Mouse (Mus musculus) liver, adult (tissue): ENCODE measurements around the gene Nhs.

ENCODE experiments used
- GATA4 ChIP-seq: IDR thresholded peaks from 2 replicates; pipeline ENCODE4 v1.6.1; 2014; ENCODE audit warnings: mild to moderate bottlenecking, low read length; ENCODE audit not compliant: insufficient replicate concordance

Nhs gene

GRCm38 (mm10) chrX:161976376-161976775 is 183.2 kb downstream of the Nhs start:
- no peak for TF ChIP-seq GATA4

- TF ChIP-seq GATA4: no peak
Measured at GRCm38 (mm10) chrX:161973572-161973971, 186.0 kb downstream of the Nhs start.

GRCm38 (mm10) chrX:161972723-161973122 is 186.8 kb downstream of the Nhs start:
- TF ChIP-seq GATA4: no peak

GRCm38 (mm10) chrX:161971961-161972502 is 187.5 kb downstream of the Nhs start:
- no peak for TF ChIP-seq GATA4

DNA sequence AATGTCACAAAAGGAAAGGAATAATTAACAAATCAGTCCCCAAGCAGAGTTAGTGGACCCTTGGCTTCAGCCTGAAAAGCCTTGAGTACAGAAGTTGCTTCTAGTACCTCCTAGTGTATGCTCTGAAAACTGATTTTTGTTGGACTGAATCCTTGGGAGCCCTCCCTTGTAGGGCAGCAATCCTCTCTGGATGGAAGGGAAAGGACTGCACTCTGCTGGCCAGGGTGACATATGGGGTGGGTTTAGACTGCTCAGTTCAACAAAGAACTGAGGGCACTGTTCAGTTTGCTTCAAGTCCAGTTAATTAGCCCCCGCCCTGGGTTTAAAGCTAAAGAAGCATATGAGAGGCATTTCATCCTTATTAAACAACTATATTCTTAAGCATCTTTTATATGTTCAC is 188.4 kb downstream of the Nhs start:
- no peak for TF ChIP-seq GATA4

- TF ChIP-seq GATA4: no peak
Measured at GRCm38 (mm10) chrX:161967692-161968091, 191.8 kb downstream of the Nhs start.

DNA sequence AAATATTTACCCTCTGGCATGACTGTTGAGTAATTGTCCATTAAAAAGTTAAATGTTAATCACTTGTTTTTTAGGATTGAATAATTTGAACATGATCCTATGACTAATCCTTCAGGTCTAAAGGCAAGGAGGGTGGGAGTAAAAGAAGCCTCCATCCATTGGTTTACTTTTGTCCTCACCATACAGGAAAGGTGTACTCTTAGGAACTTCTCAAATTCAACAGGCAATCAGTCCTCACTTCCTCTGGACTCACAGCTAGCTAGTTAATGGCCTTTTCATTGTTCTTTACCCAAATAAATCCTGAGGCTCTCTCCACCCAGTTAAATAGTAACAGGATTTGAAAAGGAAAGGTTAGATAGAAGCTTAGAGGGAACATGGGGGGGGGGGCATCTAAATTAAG is 196.2 kb downstream of the Nhs start:
- no peak for TF ChIP-seq GATA4

DNA sequence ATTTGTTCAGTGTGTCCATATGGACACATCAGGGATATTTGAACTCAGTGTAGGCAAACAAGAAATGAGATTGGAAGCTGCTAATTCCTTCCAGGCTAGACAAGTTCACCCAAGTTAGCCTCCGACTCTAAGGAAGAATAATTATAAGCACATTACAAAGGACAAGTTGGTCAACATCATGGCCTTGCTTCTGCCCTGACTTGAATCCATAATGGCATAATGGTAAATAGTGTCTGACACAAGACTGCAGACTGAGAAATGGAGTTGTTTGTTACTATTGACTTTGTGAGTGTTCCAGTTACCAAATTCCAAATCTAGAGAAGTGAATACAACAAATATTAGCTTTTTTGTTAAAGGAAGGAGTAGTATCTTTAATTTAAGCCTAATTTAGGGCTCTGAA is 196.7 kb downstream of the Nhs start:
- no peak for TF ChIP-seq GATA4

GRCm38 (mm10) chrX:161961756-161962155 is 197.8 kb downstream of the Nhs start:
- TF ChIP-seq GATA4: no peak

DNA sequence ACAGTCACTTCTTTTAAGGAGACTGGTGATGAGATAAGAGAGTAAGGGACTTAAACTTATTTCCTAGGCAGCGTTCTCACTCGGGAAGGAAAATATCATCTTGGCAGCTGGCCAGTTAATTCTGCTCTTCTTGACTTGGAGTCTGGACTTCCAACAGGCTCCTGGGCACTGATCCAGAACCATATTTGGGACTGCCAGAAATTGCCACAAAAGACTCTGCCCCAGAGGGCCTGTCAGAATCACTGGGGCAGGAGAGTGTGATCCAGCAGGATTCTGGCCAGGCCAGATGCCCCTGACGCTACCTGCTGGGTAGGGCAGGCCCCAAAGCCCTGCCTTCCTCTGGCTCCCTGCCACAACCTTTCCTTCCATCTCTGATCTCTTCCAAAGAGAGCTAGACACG is 198.4 kb downstream of the Nhs start:
- TF ChIP-seq GATA4: no peak

DNA sequence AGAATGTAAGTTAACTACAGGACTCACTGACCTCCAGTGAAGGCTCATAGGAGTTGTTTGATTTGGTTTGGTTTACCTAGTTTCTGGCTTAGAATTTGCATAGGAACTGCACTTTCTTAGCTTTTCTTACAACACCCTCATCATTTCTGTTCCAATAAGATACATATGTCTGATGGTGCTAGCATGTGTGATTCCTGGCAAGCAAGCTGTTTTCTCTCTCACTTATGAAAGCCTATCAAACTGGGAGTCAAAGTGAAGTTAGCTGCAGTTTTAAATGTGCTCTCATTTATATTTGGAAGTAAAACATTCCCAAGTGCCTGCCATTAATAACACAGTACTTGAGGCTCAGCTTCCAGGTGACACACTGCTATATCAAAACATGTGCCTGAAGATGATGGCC is 207.2 kb downstream of the Nhs start:
- TF ChIP-seq GATA4: no peak

- TF ChIP-seq GATA4: no peak
Measured at GRCm38 (mm10) chrX:161943098-161943680, 216.3 kb downstream of the Nhs start.

DNA sequence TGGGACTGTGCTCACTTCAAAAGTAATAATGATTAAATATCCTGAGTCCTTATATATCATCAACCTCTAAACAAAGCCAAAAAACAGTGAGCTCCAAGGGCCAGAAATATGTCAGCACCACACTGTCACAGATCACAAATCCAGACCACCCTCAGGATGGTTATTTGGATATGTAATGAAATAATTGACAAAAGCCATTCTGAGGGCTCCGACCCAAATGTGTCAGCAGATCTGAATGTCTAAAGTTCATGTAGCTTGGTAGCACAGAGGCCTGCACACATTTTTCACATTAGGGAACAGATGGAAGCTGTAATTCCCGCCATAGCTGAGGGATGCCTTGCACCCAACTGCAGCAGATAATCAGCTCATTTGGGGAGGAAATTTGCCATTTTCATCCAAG is 218.8 kb downstream of the Nhs start:
- no peak for TF ChIP-seq GATA4

DNA sequence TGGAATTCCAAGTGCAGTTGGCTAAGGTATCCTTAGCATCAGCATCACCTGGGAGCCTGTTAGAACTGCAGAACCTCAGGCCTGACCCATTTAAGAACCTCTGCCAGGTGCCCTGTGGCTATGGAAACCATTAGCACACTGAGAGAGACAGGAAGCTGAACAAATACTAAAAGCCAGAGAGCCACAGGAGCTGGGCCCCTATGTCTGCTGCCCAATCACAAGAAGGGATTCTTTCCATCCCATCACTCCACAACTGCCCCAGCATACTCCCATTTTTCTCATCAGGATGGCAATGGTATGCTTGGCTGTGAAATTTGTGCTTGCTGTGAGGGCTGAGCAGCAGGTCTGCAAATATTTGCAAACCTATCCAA is 232.9 kb downstream of the Nhs start:
- no peak for TF ChIP-seq GATA4

DNA sequence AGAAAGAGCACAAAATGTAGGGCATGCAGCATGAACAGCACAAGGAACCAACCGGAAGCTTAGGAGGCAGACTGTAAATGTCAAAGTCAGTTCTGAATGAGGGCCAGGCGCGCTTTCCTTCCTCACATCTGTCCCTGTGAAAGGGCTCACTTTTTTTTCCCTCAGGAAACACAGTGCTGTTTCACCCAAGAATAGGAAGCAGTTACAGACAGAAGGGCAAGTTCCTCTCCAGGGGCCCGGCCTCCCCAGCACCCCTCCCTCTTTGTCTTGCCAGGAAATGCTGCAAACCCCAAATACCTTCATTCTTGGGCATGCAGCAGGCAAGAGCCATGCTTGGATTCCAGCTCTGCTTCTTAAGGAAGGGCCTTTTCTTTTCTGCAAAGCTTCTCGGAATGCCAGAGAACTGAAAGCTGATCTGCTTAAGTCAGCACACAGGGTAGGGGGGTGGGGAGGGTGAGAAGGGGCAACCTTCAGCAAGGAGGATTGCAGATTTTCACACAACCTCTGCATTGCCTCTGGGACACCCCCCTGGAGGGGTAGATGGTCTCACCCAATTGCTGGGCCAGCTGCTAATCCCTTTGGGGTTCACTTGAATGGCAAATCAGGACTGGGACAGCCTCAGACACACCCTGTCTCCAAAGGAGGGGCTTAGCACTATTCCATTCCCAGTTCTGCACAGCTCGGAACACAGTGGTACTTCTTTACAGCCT is 233.4 kb downstream of the Nhs start:
- TF ChIP-seq GATA4: no peak

- TF ChIP-seq GATA4: no peak
Measured at GRCm38 (mm10) chrX:161922655-161923054, 236.9 kb downstream of the Nhs start.

DNA sequence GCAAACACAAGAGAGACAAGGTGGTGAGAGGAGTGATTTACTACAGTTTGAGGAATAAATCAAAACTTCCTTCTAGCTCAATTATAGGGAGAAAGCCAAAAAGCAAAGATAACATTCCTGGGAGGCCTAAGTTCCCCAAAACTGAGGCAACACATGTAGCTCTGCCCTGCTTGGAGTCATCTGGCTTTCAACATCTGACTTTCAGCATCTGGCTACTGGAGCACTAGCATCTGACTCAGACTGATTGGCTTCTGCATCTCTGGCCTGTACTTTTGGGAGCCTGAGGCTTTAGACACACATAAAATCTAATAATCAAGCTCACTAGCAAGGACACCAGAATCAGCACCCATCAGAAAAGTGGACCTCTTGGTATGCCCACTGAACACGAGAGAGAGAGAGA is 237.9 kb downstream of the Nhs start:
- no peak for TF ChIP-seq GATA4
